Mouse (Mus musculus) Muller cell, postnatal 12 days (primary cell): ENCODE data around the gene Dnhd1.
"Not testable (repeated sequence)": the region's sequence is repeated elsewhere in the genome, so short reads cannot be mapped to it uniquely, and the experiment has no call there.

Experiments used
- DNase-seq: peaks from one replicate; pipeline ENCODE4 v3.0.0-alpha.2; 2015; ENCODE audit errors: inconsistent ontology term

Dnhd1 gene

GRCm38 (mm10) chr7:105740089-105740795 is 89.6 kb downstream of the Dnhd1 start:
- DNase-seq = no peak

DNA sequence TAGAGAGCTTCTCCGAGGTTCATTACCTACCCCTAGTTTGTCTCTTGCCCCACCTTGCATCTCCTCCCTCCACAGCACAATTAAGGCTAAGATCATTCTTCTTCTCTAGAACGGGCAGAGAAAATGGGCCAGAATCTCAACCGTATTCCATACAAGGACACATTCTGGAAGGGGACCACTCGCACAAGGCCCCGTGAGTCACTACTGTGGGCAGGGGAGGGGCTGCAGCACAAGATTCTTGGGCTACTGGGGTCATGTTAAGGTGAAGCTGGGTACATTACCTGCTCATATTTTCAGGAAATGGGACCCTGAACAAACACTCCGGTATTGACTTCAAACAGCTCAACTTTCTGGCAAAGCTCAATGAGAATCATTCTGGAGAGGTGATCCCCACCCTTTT is 90.2 kb downstream of the Dnhd1 start:
- no peak for DNase-seq

DNA sequence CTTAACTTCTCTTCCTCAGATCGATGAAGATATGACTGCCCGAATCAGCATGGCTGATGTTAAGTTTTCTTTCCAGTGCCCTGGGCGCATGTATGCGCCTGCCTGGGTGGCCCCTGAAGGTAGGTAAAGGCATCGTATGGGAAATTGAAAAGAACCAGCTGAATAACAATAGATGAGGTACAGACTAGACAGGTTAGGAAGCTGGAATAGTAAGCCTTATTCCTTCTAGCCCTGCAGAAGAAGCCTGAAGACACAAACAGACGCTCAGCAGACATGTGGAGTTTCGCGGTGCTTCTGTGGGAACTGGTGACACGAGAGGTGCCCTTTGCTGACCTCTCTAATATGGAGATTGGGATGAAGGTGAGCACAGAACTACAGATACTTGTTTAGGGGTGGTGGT is 91.4 kb downstream of the Dnhd1 start:
- no peak for DNase-seq

DNA sequence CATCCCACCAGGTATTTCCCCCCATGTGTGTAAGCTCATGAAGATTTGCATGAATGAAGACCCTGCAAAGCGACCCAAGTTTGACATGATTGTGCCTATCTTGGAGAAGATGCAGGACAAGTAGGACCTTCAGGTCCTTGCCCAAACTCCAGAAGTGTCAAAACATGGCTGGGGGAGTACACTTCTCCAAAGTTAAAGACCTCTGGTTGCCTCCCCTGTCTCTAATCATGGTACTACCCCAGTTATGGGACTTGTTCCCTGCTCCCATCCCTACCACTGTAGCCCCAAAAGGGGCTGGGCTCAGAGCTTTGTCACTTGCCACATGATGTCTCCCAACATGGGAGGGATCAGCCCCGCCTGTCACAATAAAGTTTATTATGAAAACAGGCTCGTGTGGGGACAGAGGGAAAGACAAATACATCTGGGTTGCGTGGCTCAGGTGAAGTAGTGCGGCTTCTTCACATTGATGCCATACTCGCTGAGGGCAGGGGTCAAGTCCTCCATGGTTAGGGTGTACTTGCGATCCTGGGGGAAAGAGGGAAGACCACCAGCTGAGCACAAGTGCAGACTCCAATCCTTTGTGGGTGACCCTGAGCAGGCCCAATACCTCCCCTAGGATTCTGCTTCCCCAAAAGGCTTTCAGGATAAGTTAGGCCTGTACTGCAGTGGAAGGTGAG is 92.0 kb downstream of the Dnhd1 start:
- DNase-seq = not testable (repeated sequence)

DNA sequence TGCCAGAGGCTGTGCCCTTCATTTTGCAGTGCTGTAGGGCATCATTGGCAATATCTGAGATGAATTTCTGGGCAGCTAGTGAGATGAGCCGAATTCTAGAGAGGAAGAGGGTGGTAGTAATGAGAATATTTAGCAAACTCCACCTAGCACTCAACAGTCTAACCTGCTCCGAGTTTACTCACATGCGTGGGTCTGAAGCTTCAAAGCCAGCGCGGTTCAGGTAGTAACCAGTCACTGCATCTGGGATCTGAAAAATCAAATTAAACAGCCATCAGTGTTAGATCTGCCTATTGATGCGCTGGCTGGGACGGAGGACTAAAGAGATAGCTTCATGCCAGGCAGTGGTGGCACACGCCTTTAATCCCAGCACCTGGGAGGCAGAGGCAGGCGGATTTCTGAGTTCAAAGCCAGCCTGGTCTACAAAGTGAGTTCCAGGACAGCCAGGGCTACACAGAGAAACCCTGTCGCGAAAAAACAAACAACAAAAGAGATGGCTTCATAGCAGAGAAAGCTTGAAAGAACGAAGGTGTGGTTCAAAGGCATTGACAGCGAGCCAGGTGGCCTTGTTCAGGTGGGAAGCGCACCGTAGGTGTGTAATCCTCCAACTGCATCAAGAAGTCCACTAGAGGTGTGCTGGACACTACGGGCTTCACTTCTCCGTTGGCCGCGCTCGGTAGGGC is 92.8 kb downstream of the Dnhd1 start:
- DNase-seq = not testable (repeated sequence)

DNA sequence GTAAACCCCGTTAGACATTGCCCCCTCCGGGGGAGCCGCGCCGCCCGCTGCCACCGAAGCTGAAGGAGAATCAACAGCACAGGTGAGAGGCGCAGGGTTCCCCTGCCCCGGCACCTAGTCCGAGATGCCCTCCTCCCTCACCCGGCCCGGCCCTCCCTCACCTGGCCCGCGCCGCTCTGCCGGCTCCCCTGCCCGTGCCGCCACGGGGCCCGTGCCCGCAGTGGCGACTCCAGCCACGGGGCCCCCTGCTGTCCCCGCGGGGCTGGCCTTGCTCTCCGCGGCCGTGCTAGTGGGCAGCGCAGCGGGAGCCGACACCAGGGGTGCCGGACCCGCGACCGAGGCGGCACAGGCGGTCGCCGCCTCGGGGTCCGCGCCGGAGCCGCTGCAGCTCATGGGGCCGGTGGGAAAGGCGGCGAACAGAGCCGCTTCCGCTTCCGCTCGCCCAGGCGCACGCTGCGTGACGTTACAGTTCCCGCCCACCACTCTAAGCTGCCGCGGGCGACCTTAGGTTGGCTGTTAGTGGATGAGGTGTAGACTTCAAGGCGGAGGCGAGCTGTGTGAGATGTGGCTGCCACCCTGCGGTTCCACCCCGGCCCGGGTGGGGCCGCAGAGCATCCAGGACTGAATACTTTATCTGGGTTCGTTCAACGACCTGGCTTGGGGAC is 93.4 kb downstream of the Dnhd1 start, which contains the start of gene Taf10:
Gene Taf10 (minus strand): TSS at position 436 of the 665 bp plus-strand sequence.
- DNase-seq = peak; percentile 94

DNA sequence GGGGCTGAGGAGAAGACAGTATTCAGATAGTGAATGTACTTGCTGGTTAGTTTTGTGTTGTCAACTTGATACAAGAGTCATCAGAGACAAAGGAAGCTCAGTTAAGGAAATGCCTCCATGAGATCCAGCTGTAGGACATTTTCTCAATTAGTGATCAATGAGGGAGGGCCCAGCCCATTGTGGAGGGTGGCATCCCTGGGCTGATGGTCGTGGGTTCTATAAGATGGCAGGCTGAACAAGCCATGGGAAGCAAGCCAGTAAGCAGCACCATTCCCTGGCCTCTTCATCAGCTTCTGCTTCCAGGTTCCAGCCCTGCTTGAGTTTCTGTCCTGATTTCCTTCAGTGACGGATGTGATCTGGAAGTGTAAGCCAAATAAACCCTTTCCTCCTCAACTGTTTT is 97.1 kb downstream of the Dnhd1 start:
- no peak for DNase-seq

DNA sequence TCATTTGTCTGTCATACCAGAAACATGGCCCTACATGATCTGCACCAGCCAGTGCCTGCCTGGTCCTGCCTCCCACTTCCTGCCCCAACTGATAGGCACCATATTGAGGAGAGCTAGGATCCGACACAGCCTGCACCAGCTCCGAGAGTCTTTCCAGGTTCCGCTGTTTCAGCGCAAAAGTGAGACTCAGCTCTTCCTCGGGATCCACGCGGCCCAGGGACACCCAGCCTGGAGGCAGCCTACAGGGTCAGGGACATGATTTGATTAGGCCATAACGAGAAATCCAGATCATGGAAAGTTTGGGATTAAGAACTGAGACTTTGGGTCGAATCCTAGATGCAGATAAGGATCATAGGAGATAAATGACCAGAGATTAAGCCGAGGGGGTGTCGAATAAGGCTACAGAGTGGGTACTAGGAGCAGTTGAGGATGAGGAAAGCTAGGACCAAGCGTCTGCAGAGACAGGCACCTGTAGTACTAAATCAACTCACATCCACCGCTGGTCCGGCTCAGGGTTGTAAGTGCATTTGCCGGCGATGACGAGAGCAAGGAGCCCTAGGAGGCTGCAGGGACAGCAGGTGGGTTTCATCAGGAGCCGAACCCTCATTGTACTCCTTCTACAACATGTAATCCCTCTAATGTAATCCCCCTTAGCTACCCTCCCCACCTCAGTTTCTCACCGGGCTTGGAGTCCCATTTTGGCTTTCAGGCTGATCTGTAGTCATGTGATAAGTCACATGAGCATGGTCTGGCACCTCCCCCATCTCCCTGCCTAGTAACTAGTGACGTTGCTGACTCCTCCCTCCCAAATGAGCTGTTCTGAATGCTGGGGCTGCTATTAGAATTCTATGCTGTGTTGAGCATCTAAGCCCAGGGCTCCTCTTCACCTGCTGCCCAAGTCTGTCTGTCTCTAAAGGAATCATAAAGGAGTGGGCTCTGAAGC is 101.1 kb downstream of the Dnhd1 start, which contains the start of gene Tpp1:
Gene Tpp1 (minus strand): TSS at position 745 of the 943 bp plus-strand sequence.
- DNase-seq = peak; percentile 95

- DNase-seq = no peak
Observed at GRCm38 (mm10) chr7:105752716-105753115, 102.1 kb downstream of the Dnhd1 start.

- DNase-seq = no peak
Observed at GRCm38 (mm10) chr7:105753281-105753680, 102.7 kb downstream of the Dnhd1 start.

- no peak for DNase-seq
Observed at GRCm38 (mm10) chr7:105761813-105762484, 111.3 kb downstream of the Dnhd1 start.

- DNase-seq = no peak
Observed at GRCm38 (mm10) chr7:105762517-105763270, 112.1 kb downstream of the Dnhd1 start.

- DNase-seq = no peak
Observed at GRCm38 (mm10) chr7:105764331-105764730, 113.7 kb downstream of the Dnhd1 start.

- no peak for DNase-seq
Observed at GRCm38 (mm10) chr7:105767729-105768165, 117.1 kb downstream of the Dnhd1 start.

DNA sequence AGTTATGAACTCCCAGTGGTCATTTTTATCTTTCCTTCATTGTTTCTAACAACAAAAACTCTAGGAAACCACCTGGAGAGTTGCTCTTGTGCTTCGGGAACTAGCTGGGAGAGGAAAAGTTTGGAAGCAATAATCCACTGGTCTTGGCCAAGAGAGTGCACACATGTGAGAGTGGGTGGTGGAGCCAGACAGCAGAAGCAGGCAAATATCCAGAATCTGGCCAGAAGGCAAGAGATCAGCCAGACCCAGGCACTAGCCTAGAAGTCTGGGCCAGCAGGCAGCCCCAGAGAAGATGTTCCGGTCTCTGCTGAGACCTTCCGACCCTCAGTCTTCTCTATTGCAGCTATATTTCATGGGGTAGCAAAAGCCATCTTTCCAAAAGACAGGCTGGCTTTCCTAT is 119.3 kb downstream of the Dnhd1 start:
- DNase-seq = no peak
